In the genomic region with DNA sequence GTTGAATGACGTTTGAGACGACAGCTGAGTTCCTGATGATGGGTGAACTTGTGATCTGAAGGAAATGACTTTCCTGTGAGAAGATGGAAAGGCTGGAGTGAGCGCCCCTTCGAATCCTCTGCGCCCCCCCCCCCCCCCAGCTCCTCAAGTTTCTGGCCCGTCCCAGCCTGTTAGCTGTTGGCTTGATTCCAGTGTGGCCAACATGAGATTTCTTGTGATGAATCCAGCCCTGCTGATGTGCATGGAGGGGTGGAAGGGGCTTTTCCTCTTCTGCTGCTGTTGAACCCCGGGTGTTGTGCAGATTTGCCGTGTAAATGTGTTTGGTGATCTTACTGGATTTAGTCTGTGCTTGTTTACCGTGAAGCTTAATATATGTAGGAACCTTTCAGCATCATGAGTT, we compare ENCODE assay signal across 25 mouse cellular contexts. TPM values are rescaled to one million over a fixed set of nuclear protein-coding genes. Genes with fewer than 3 reads are reported as not detected.
DNase-seq lines count a peak whose midpoint lies in the region; ATAC-seq and TF ChIP-seq lines count a peak whose summit lies in the region.
"Had no signal": no experiment of that assay in that cellular context is flagged by ENCODE, and none has a peak within 500 bp of the region (broad histone marks: within the 10 kb centered on the region; RNA-seq: fewer than 3 reads in every experiment).

No protein-coding gene starts in this region.

- no peaks in the 10 kb centered on the region for H3K9me3 ChIP-seq in embryonic facial prominence, embryonic 14.5 days (ENCODE audit: control insufficient read depth, low read length)
- no peaks in the 10 kb centered on the region for H3K9me3 ChIP-seq in embryonic facial prominence, embryonic 10.5 days
- no peaks in the 10 kb centered on the region for H3K9me3 ChIP-seq in kidney, postnatal 0 days (replicated peaks; ENCODE audit: low read length)
- no peaks in the 10 kb centered on the region for H3K9me3 ChIP-seq in lung, embryonic 14.5 days (ENCODE audit: low read depth, low read length)
- H3K9me3 ChIP-seq in lung, embryonic 16.5 days (ENCODE audit: control insufficient read depth, low read length) = no peaks in the 10 kb centered on the region
- H3K9me3 ChIP-seq: embryonic facial prominence, embryonic 13.5 days; forebrain, embryonic 13.5 days; forebrain, embryonic 15.5 days; G1E had no signal

- 40% methylated on average over 6 of the region's 9 CpGs for WGBS in embryonic facial prominence, embryonic 14.5 days
- 84% methylated on average over 9 of the region's 9 CpGs for WGBS in embryonic facial prominence, embryonic 10.5 days
- WGBS in kidney, postnatal 0 days = 53% methylated on average over 9 of the region's 9 CpGs
- WGBS in kidney, adult 2 months = 67% methylated on average over 9 of the region's 9 CpGs
- WGBS in lung, embryonic 14.5 days = 36% methylated on average over 9 of the region's 9 CpGs
- 51% methylated on average over 9 of the region's 9 CpGs for WGBS in lung, embryonic 16.5 days

- H3K4me3 ChIP-seq in embryonic facial prominence, embryonic 14.5 days (ENCODE audit: low read depth, low read length) = no peak overlapping the region
- no peak overlapping the region for H3K4me3 ChIP-seq in embryonic facial prominence, embryonic 10.5 days
- no peak overlapping the region for H3K4me3 ChIP-seq in kidney, postnatal 0 days (replicated peaks; ENCODE audit: low read depth, low read length)
- no peak overlapping the region for H3K4me3 ChIP-seq in kidney, adult 2 months (ENCODE audit: insufficient read depth, low read depth, low read length)
- H3K4me3 ChIP-seq in lung, embryonic 14.5 days (ENCODE audit: low read depth, low read length) = no peak overlapping the region
- H3K4me3 ChIP-seq in lung, embryonic 16.5 days (ENCODE audit: low read length) = no peak overlapping the region
- H3K4me3 ChIP-seq: embryonic facial prominence, embryonic 13.5 days; forebrain, embryonic 13.5 days; forebrain, embryonic 15.5 days had no signal

- no peaks in the 10 kb centered on the region for H3K27me3 ChIP-seq in embryonic facial prominence, embryonic 14.5 days (replicated peaks; ENCODE audit: control insufficient read depth, insufficient read depth, low read length)
- H3K27me3 ChIP-seq in embryonic facial prominence, embryonic 10.5 days (replicated peaks; ENCODE audit: low read depth, poor library complexity, severe bottlenecking) = no peaks in the 10 kb centered on the region
- no peaks in the 10 kb centered on the region for H3K27me3 ChIP-seq in kidney, postnatal 0 days (ENCODE audit: insufficient read depth, low read length)
- no peaks in the 10 kb centered on the region for H3K27me3 ChIP-seq in kidney, adult 2 months (replicated peaks; ENCODE audit: control insufficient read depth, insufficient read depth, low read length)
- no peaks in the 10 kb centered on the region for H3K27me3 ChIP-seq in lung, embryonic 14.5 days (ENCODE audit: insufficient read depth, low read length)
- no peaks in the 10 kb centered on the region for H3K27me3 ChIP-seq in lung, embryonic 16.5 days (ENCODE audit: control insufficient read depth, insufficient read depth, low read depth, low read length)
- H3K27me3 ChIP-seq: CH12.LX; embryonic facial prominence, embryonic 13.5 days; forebrain, embryonic 13.5 days; forebrain, embryonic 15.5 days; Patski had no signal

- H3K4me2 ChIP-seq in embryonic facial prominence, embryonic 14.5 days (ENCODE audit: low read depth, low read length) = no peak overlapping the region
- no peak overlapping the region for H3K4me2 ChIP-seq in kidney, postnatal 0 days (ENCODE audit: low read length)
- H3K4me2 ChIP-seq in lung, embryonic 14.5 days = no peak overlapping the region
- no peak overlapping the region for H3K4me2 ChIP-seq in lung, embryonic 16.5 days (ENCODE audit: low read depth, low read length)
- H3K4me2 ChIP-seq: embryonic facial prominence, embryonic 13.5 days; forebrain, embryonic 13.5 days; forebrain, embryonic 15.5 days had no signal

- H3K9ac ChIP-seq in embryonic facial prominence, embryonic 14.5 days (ENCODE audit: low read depth, low read length) = no peak overlapping the region
- no peak overlapping the region for H3K9ac ChIP-seq in kidney, postnatal 0 days (ENCODE audit: low read depth, low read length)
- H3K9ac ChIP-seq in lung, embryonic 14.5 days = no peak overlapping the region
- no peak overlapping the region for H3K9ac ChIP-seq in lung, embryonic 16.5 days (ENCODE audit: low read length)
- H3K9ac ChIP-seq: embryonic facial prominence, embryonic 13.5 days; forebrain, embryonic 13.5 days; forebrain, embryonic 15.5 days had no signal

- H3K36me3 ChIP-seq in embryonic facial prominence, embryonic 14.5 days (ENCODE audit: control insufficient read depth, insufficient read depth, low read length) = peaks cover 14% of the 10 kb centered on the region
- H3K36me3 ChIP-seq in embryonic facial prominence, embryonic 10.5 days (replicated peaks) = peaks cover 38% of the 10 kb centered on the region
- H3K36me3 ChIP-seq in kidney, postnatal 0 days (ENCODE audit: insufficient read depth, low read length) = no peaks in the 10 kb centered on the region
- H3K36me3 ChIP-seq in kidney, adult 2 months (ENCODE audit: control insufficient read depth, insufficient read depth, low read length) = no peaks in the 10 kb centered on the region
- H3K36me3 ChIP-seq in lung, embryonic 14.5 days (ENCODE audit: insufficient read depth) = peaks cover 21% of the 10 kb centered on the region; the same call in 1 of the 2 replicates
- H3K36me3 ChIP-seq in lung, embryonic 16.5 days (ENCODE audit: control insufficient read depth, insufficient read depth, low read length) = 0 out of 2 replicates have a peak, but pooled peaks cover 4% of the 10 kb centered on the region
- H3K36me3 ChIP-seq: forebrain, embryonic 15.5 days; G1E had no signal

- H3K27ac ChIP-seq in embryonic facial prominence, embryonic 14.5 days (replicated peaks; ENCODE audit: low read depth, low read length) = no peak overlapping the region
- no peak overlapping the region for H3K27ac ChIP-seq in embryonic facial prominence, embryonic 10.5 days (replicated peaks)
- H3K27ac ChIP-seq in kidney, postnatal 0 days = peak overlapping the region; percentile 50; the same call in 1 of the 2 replicates
- H3K27ac ChIP-seq in kidney, adult 2 months (ENCODE audit: insufficient read depth, low read depth, low read length) = no peak overlapping the region
- H3K27ac ChIP-seq in lung, embryonic 14.5 days (ENCODE audit: low read depth) = no peak overlapping the region
- no peak overlapping the region; the same call in 1 of the 2 replicates for H3K27ac ChIP-seq in lung, embryonic 16.5 days (ENCODE audit: low read length)
- H3K27ac ChIP-seq: embryonic facial prominence, embryonic 13.5 days; forebrain, embryonic 13.5 days; forebrain, embryonic 15.5 days had no signal

- ATAC-seq in embryonic facial prominence, embryonic 14.5 days (ENCODE audit: low read depth) = no peak
- ATAC-seq in kidney, postnatal 0 days (replicated peaks; ENCODE audit: low FRiP score, low read depth) = no peak
- ATAC-seq in lung, embryonic 14.5 days (ENCODE audit: insufficient read depth) = peak; percentile 59
- peak; percentile 46 for ATAC-seq in lung, embryonic 16.5 days (ENCODE audit: low read depth)
- ATAC-seq: activated CD4-positive, CD25-positive, alpha-beta regulatory T cell, adult 4 months; CD4-positive, CD25-positive, alpha-beta regulatory T cell, adult 4 months; forebrain, embryonic 13.5 days; forebrain, embryonic 15.5 days; Patski had no signal

- peak; percentile 57 for DNase-seq in embryonic facial prominence, embryonic 14.5 days (ENCODE audit: low spot score)
- no peak for DNase-seq in embryonic facial prominence, embryonic 10.5 days (ENCODE audit: low spot score)
- DNase-seq in kidney, postnatal 0 days (ENCODE audit: low spot score) = no peak
- DNase-seq in kidney, adult 2 months = no peak
- DNase-seq in lung, embryonic 14.5 days = peak; percentile 84
- no peak for DNase-seq in lung, postnatal 14 days
- no peak for DNase-seq in lung, adult 18-20 months
- DNase-seq: adrenal gland, adult 8-10 months; adrenal gland, postnatal 14 days; adrenal gland, postnatal 36 days; B cell, adult 2 months; cerebellum, adult 11-12 months; cerebellum, adult 2 months; cerebellum, adult 9-10 months; cerebellum, postnatal 10 days; cerebellum, postnatal 25 days had no signal

- TF ChIP-seq CTCF in kidney, postnatal 0 days (IDR thresholded peaks at IDR 0.05; ENCODE audit: low read depth) = no peak
- no peak for TF ChIP-seq CTCF in kidney, adult 2 months (conservative IDR thresholded peaks at IDR 0.05; ENCODE audit: insufficient read depth, insufficient read length, low read depth, low read length)
- TF ChIP-seq CTCF in lung, embryonic 14.5 days (IDR thresholded peaks at IDR 0.05; ENCODE audit: low read depth) = no peak

- no peak for TF ChIP-seq POLR2A in kidney, adult 2 months (IDR thresholded peaks at IDR 0.05; ENCODE audit: low read depth, low read length)

- peaks cover 16% of the 10 kb centered on the region; the same call in 1 of the 2 replicates for H3K4me1 ChIP-seq in embryonic facial prominence, embryonic 14.5 days (ENCODE audit: control insufficient read depth, insufficient read depth, low read length)
- H3K4me1 ChIP-seq in embryonic facial prominence, embryonic 10.5 days = peaks cover 47% of the 10 kb centered on the region
- H3K4me1 ChIP-seq in kidney, postnatal 0 days (replicated peaks; ENCODE audit: insufficient read depth, low read length) = peaks cover 37% of the 10 kb centered on the region
- H3K4me1 ChIP-seq in kidney, adult 2 months (ENCODE audit: control insufficient read depth, insufficient read depth, low read length) = peaks cover 3% of the 10 kb centered on the region; the same call in 1 of the 2 replicates
- H3K4me1 ChIP-seq in lung, embryonic 14.5 days (ENCODE audit: insufficient read depth) = peaks cover 38% of the 10 kb centered on the region
- H3K4me1 ChIP-seq in lung, embryonic 16.5 days (replicated peaks; ENCODE audit: control insufficient read depth, insufficient read depth, low read length) = peaks cover 47% of the 10 kb centered on the region
- H3K4me1 ChIP-seq: forebrain, embryonic 13.5 days; forebrain, embryonic 15.5 days had no signal

RNA-seq across cellular contexts. Expression of gene Lhfpl2, which starts 31.2 kb away (rescaled TPM):
- polyA plus RNA-seq in embryonic facial prominence, embryonic 14.5 days (2014; fragmentation: Nextera tagmentation; extraction: Ambion mirVana) = 81.8 and 91.3 TPM in 2 replicates
- polyA plus RNA-seq in embryonic facial prominence, embryonic 10.5 days (2016; fragmentation: Nextera tagmentation; extraction: Ambion mirVana) = 31.1 and 34.2 TPM in 2 replicates
- polyA plus RNA-seq in kidney, postnatal 0 days (2015; fragmentation: Nextera tagmentation; extraction: Ambion mirVana) = 51.5 and 58.4 TPM in 2 replicates
- 11.3 and 17.9 TPM in 2 replicates for polyA plus RNA-seq in kidney, adult 2 months (2012; rRNA removed)
- polyA plus RNA-seq in lung, embryonic 14.5 days (2014; fragmentation: Nextera tagmentation; extraction: Ambion mirVana) = 61.2 and 64.5 TPM in 2 replicates
- 53.1 and 54.1 TPM in 2 replicates for polyA plus RNA-seq in lung, embryonic 16.5 days (2015; fragmentation: Nextera tagmentation; extraction: Ambion mirVana)
- polyA plus RNA-seq: activated CD4-positive, CD25-positive, alpha-beta regulatory T cell, adult 4 months; G1E had no signal

Comparison
In these comparisons a context has a peak if more than half of its experiments do, and no peak if none do; other contexts are left out.
1. DNase-seq: peak in embryonic facial prominence, embryonic 14.5 days (single experiment) and lung, embryonic 14.5 days (single experiment); none in embryonic facial prominence, embryonic 10.5 days (single experiment), kidney, postnatal 0 days (single experiment), kidney, adult 2 months (single experiment), lung, postnatal 14 days (single experiment) and lung, adult 18-20 months (0 of 2).
2. ATAC-seq: peak in lung, embryonic 14.5 days (single experiment) and lung, embryonic 16.5 days (single experiment); none in embryonic facial prominence, embryonic 14.5 days (single experiment) and kidney, postnatal 0 days (single experiment).